Mouse (Mus musculus): Measurements from ENCODE around the gene Olfr224. TPM values are rescaled to one million over a fixed set of nuclear protein-coding genes. Genes with fewer than 3 reads are reported as not detected.

Gene Olfr224
- polyA plus RNA-seq, 1 experiment from 2014 or later: not detected

DNA sequence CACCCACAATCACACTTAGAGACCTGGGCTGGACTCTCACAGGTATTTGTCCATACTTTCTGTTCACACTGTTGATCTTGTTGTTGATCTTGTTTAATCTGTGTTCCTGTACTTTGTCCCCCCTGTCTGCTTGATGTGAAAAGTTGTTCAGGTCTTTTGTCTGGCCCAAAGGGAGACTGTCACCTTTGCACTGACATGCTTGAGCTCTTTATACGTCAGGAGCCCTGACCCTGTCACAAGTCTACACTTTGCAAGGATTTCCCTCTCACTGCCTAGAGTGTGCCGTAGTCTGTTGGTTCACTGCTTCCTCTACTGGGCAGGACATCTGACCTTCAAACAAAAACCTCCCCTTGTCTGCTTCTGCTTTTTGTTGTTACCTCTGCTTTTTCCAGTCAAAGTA is 34.3 kb upstream of the Olfr224 start:
- Histone ChIP-seq H3K9ac (ENCODE audit: low read depth, low read length) (no peak overlapping the region), H3K27me3 (ENCODE audit: control insufficient read depth, insufficient read depth, low read length) (no peaks in the 10 kb centered on the region), H3K4me3 (ENCODE audit: low read depth, low read length) (no peak overlapping the region), H3K4me2 (no peak overlapping the region), H3K27ac (ENCODE audit: low read depth, low read length) (no peak overlapping the region), H3K9me3 (replicated peaks; ENCODE audit: control insufficient read depth, low read length) (no peaks in the 10 kb centered on the region), H3K36me3 (ENCODE audit: control insufficient read depth, insufficient read depth, low read length) (no peaks in the 10 kb centered on the region), H3K4me1 (ENCODE audit: control insufficient read depth, insufficient read depth, low read length) (no peaks in the 10 kb centered on the region; the same call in 1 of the 2 replicates)
- WGBS (ENCODE audit: insufficient replicate concordance): 66% methylated on average over 2 of the region's 2 CpGs
- ATAC-seq (replicated peaks; ENCODE audit: insufficient number of reproducible peaks, low FRiP score, low TSS enrichment): no peak

DNA sequence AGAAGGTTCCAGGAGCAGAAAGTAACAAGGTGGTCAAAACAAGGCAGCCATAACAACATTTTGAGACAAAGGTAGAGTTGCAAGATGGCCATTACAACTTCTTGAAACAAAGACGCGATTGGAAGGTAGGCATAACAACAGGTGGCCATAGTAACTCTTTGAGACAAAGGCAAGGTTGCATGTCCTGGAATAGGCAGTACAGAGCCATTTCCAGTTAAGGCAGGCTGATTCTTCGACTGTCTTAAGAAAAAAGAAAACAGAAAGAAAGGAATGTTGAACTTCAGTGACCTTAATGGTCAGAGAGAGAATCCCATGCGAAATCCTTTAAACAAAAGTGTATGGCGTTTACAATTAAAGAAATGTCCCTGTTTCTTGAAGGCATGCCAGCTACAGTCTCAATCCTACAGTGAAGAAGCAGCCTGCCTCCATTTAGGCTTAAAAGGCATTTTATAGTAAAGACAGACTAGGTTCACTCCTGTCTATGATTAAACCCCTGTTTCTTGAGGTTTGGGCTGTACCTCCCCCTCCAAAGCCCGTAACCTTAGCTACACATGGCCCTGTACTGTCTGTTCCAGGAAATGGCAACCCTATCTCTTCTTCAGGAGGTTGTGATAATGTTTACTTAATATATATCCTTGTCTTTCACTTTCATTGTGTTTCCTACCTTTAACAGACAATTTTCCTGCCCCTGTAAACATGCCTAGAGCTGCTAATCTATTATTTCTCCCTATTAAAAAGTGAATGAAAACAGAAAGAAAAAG is 32.6 kb upstream of the Olfr224 start:
- H3K4me3 ChIP-seq (ENCODE audit: low read depth, low read length): no peak overlapping the region
- H3K4me2 ChIP-seq: no peak overlapping the region
- no peak overlapping the region for H3K27ac ChIP-seq (ENCODE audit: low read depth, low read length)
- no peaks in the 10 kb centered on the region for H3K27me3 ChIP-seq (ENCODE audit: control insufficient read depth, insufficient read depth, low read length)
- ATAC-seq (replicated peaks; ENCODE audit: insufficient number of reproducible peaks, low FRiP score, low TSS enrichment): no peak
- no peaks in the 10 kb centered on the region; the same call in 1 of the 2 replicates for H3K4me1 ChIP-seq (ENCODE audit: control insufficient read depth, insufficient read depth, low read length)
- H3K9ac ChIP-seq (ENCODE audit: low read depth, low read length): no peak overlapping the region
- H3K9me3 ChIP-seq (replicated peaks; ENCODE audit: control insufficient read depth, low read length): no peaks in the 10 kb centered on the region
- WGBS (ENCODE audit: insufficient replicate concordance): 72% methylated on average over 6 of the region's 6 CpGs
- H3K36me3 ChIP-seq (ENCODE audit: control insufficient read depth, insufficient read depth, low read length): no peaks in the 10 kb centered on the region

DNA sequence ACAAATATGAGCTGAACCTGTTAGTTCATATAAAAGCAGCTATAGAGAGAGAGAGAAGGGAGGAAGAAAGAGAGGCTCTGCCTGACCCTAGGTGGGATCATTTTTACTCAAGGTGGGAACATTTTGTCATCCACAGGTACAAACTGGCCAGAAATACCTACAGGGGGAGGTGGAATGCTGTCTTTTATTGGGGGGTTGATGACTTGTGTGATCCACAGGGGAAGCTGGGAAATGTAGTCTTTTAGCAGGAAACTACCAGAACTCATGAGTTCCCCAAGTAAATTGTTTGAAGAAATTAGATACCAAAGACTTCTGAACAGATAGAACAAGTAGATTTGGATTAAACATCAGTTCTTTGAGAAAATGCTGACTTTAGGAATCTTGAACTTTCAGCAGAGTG is 31.7 kb upstream of the Olfr224 start:
- no peak overlapping the region for H3K27ac ChIP-seq (ENCODE audit: low read depth, low read length)
- H3K36me3 ChIP-seq (ENCODE audit: control insufficient read depth, insufficient read depth, low read length): no peaks in the 10 kb centered on the region
- no peak overlapping the region for H3K4me3 ChIP-seq (ENCODE audit: low read depth, low read length)
- no peaks in the 10 kb centered on the region; the same call in 1 of the 2 replicates for H3K4me1 ChIP-seq (ENCODE audit: control insufficient read depth, insufficient read depth, low read length)
- H3K9me3 ChIP-seq (replicated peaks; ENCODE audit: control insufficient read depth, low read length): no peaks in the 10 kb centered on the region
- no peak overlapping the region for H3K4me2 ChIP-seq
- ATAC-seq (replicated peaks; ENCODE audit: insufficient number of reproducible peaks, low FRiP score, low TSS enrichment): no peak
- H3K9ac ChIP-seq (ENCODE audit: low read depth, low read length): no peak overlapping the region
- H3K27me3 ChIP-seq (ENCODE audit: control insufficient read depth, insufficient read depth, low read length): no peaks in the 10 kb centered on the region

DNA sequence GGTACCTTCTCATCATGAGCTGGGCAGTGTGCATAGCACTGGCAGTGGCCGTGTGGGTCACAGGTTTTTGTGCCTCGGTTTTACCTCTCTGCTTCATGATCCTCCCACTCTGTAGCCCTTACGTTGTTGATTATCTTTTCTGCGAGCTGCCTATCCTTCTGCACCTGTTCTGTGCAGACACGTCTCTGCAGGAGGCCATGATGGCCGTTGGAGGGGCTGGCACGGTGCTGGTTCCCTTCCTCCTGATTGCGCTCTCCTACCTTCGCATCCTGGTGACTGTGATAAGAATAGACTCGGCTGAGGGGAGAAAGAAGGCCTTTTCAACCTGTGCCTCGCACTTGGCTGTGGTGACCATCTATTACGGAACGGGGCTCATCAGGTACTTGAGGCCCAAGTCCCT is 27.5 kb upstream of the Olfr224 start:
- Histone ChIP-seq H3K27me3 (ENCODE audit: control insufficient read depth, insufficient read depth, low read length) (no peaks in the 10 kb centered on the region), H3K36me3 (ENCODE audit: control insufficient read depth, insufficient read depth, low read length) (no peaks in the 10 kb centered on the region), H3K4me2 (no peak overlapping the region), H3K27ac (ENCODE audit: low read depth, low read length) (no peak overlapping the region), H3K9me3 (replicated peaks; ENCODE audit: control insufficient read depth, low read length) (no peaks in the 10 kb centered on the region), H3K4me1 (ENCODE audit: control insufficient read depth, insufficient read depth, low read length) (no peaks in the 10 kb centered on the region), H3K4me3 (ENCODE audit: low read depth, low read length) (no peak overlapping the region), H3K9ac (ENCODE audit: low read depth, low read length) (no peak overlapping the region)
- WGBS (ENCODE audit: insufficient replicate concordance): 78% methylated on average over 13 of the region's 13 CpGs
- ATAC-seq (replicated peaks; ENCODE audit: insufficient number of reproducible peaks, low FRiP score, low TSS enrichment): no peak

DNA sequence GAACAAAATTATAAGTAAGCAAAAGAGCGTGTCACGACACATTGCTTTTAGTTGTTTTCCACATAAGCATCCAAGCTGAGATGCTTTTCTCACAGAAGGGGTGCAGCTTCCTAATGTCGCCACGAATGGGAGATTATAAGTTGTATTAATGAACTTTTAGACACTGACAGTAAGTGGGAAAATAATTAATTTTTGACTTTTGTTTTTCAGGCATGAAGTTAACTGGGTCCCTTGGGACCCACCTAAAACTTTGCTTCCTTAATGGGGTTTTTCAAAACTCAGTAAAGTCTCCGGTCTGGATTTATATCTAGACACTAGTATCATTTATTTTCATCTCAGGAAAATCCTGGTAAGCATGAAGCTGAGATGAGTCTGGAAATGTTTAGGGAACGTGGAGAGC is 24.5 kb upstream of the Olfr224 start, which contains the start of gene Olfr324:
Olfr324 (plus strand) TSS at position 301 of the 400 bp plus-strand sequence.
- H3K36me3 ChIP-seq (ENCODE audit: control insufficient read depth, insufficient read depth, low read length): no peaks in the 10 kb centered on the region
- H3K4me2 ChIP-seq: no peak within 1 kb of the TSS
- H3K27ac ChIP-seq (ENCODE audit: low read depth, low read length): no peak within 1 kb of the TSS
- no peak for ATAC-seq (replicated peaks; ENCODE audit: insufficient number of reproducible peaks, low FRiP score, low TSS enrichment)
- H3K9me3 ChIP-seq (replicated peaks; ENCODE audit: control insufficient read depth, low read length): no peaks in the 10 kb centered on the region
- no peak within 1 kb of the TSS for H3K9ac ChIP-seq (ENCODE audit: low read depth, low read length)
- WGBS (ENCODE audit: insufficient replicate concordance): 79% methylated on average over 6 of the region's 6 CpGs
- H3K27me3 ChIP-seq (ENCODE audit: control insufficient read depth, insufficient read depth, low read length): no peaks in the 10 kb centered on the region
- no peaks in the 10 kb centered on the region for H3K4me1 ChIP-seq (ENCODE audit: control insufficient read depth, insufficient read depth, low read length)
- no peak within 1 kb of the TSS for H3K4me3 ChIP-seq (ENCODE audit: low read depth, low read length)

DNA sequence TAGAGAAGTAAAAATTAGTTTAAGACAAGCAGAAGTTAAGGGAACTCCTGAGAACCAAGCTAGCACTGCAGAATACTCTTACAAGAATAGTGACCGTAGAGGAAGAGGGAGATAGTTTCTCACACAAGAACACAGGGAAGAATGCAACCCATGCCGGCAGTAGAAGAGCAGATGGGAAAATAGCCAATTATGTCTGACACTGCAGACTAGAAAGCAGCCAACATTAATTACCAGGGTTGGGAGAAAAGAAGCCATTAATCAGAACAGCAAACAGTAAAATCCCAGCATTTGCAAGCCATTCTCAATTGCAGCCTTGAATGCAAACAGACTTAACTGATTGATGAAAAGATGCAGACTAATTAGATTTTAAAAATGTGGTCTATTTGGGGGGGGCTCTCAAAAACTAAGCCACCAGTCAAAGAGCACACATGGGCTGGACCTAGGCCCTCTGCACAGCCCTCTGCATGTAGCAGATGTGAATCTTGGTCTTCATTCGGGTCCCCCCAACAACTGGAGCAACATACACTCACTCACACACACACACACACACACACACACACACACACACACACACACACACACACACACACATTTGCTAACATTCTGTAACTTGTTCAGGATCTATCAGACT is 18.4 kb upstream of the Olfr224 start:
- Histone ChIP-seq H3K9ac (ENCODE audit: low read depth, low read length) (no peak overlapping the region), H3K27me3 (ENCODE audit: control insufficient read depth, insufficient read depth, low read length) (no peaks in the 10 kb centered on the region), H3K36me3 (ENCODE audit: control insufficient read depth, insufficient read depth, low read length) (no peaks in the 10 kb centered on the region), H3K4me3 (ENCODE audit: low read depth, low read length) (no peak overlapping the region), H3K27ac (ENCODE audit: low read depth, low read length) (no peak overlapping the region), H3K4me2 (no peak overlapping the region), H3K9me3 (replicated peaks; ENCODE audit: control insufficient read depth, low read length) (no peaks in the 10 kb centered on the region), H3K4me1 (ENCODE audit: control insufficient read depth, insufficient read depth, low read length) (no peaks in the 10 kb centered on the region)
- ATAC-seq (replicated peaks; ENCODE audit: insufficient number of reproducible peaks, low FRiP score, low TSS enrichment): no peak
- WGBS (ENCODE audit: insufficient replicate concordance): 68% methylated on average over 3 of the region's 3 CpGs

DNA sequence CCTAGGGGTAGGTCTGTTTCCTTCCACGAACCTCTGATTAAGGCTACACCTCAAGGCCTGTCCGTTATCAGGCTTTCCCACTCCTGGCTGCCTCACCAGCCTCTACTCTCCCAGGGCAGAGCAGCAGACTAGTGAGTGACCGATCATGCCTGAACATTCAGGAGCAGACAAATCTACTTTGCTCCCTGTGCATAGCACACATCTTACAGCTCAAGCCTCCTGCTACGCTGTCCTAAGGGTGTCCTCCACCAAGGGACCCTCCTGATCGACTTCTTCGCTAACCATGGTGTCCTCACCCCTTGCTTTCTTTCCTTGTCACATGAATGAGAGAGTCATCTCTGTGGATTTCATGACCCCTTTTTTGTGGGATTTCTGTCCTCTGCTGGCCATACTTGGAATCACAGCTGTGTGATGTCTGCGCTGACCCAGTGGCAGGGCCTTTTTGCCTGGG is 17.6 kb upstream of the Olfr224 start:
- H3K9ac ChIP-seq (ENCODE audit: low read depth, low read length): no peak overlapping the region
- H3K4me2 ChIP-seq: no peak overlapping the region
- peak; percentile 78 for ATAC-seq (replicated peaks; ENCODE audit: insufficient number of reproducible peaks, low FRiP score, low TSS enrichment)
- H3K9me3 ChIP-seq (replicated peaks; ENCODE audit: control insufficient read depth, low read length): no peaks in the 10 kb centered on the region
- WGBS (ENCODE audit: insufficient replicate concordance): 53% methylated on average over 7 of the region's 7 CpGs
- no peak overlapping the region for H3K27ac ChIP-seq (ENCODE audit: low read depth, low read length)
- H3K4me1 ChIP-seq (ENCODE audit: control insufficient read depth, insufficient read depth, low read length): no peaks in the 10 kb centered on the region
- H3K27me3 ChIP-seq (ENCODE audit: control insufficient read depth, insufficient read depth, low read length): no peaks in the 10 kb centered on the region
- H3K36me3 ChIP-seq (ENCODE audit: control insufficient read depth, insufficient read depth, low read length): no peaks in the 10 kb centered on the region
- no peak overlapping the region for H3K4me3 ChIP-seq (ENCODE audit: low read depth, low read length)

DNA sequence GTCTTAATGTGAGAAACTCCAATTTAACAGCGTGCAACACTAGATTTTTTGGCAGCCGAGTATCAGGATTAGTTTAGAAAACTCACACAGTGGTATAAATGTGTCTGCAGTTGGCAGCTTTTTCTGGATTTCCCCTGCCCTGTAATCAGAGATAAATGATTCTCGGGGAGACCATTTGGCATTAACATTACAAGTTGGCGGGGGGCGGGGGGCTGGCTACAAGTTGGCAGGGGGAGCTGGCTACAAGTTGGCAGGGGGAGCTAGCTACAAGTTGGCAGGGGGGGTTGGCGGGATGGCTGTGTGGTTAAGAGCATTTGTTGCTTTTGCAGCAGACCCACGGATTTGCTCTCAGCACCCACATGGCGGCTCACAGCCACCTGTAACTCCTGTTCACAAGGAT is 8.3 kb upstream of the Olfr224 start:
- Histone ChIP-seq H3K9ac (ENCODE audit: low read depth, low read length) (no peak overlapping the region), H3K27me3 (ENCODE audit: control insufficient read depth, insufficient read depth, low read length) (no peaks in the 10 kb centered on the region), H3K4me3 (ENCODE audit: low read depth, low read length) (no peak overlapping the region), H3K27ac (ENCODE audit: low read depth, low read length) (no peak overlapping the region), H3K4me2 (no peak overlapping the region), H3K9me3 (replicated peaks; ENCODE audit: control insufficient read depth, low read length) (no peaks in the 10 kb centered on the region), H3K4me1 (ENCODE audit: control insufficient read depth, insufficient read depth, low read length) (no peaks in the 10 kb centered on the region), H3K36me3 (ENCODE audit: control insufficient read depth, insufficient read depth, low read length) (no peaks in the 10 kb centered on the region)
- ATAC-seq (replicated peaks; ENCODE audit: insufficient number of reproducible peaks, low FRiP score, low TSS enrichment): no peak
- 69% methylated on average over 8 of the region's 8 CpGs for WGBS (ENCODE audit: insufficient replicate concordance)

DNA sequence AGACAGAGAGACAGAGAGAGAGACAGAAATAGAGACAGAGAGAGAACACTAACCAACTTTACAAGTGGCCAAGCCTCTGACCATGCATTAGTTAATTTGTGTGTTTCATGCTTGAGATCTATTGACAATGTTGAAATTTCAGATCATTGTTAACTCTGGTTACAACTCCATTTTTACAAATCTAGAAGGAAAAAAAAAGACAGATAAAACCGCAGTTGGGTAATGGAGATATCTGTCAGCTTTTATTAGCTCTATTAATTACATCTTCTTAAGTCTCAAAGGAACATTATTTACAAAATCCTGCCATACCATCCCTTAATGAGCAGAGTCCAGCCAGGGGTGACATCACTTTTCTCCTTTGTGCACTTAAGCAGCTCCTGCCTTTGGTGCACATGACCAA is 7.1 kb upstream of the Olfr224 start, which contains the start of gene Olfr325:
Olfr325 (plus strand) TSS at position 301 of the 400 bp plus-strand sequence.
- Histone ChIP-seq H3K36me3 (ENCODE audit: control insufficient read depth, insufficient read depth, low read length) (no peaks in the 10 kb centered on the region), H3K4me1 (ENCODE audit: control insufficient read depth, insufficient read depth, low read length) (no peaks in the 10 kb centered on the region), H3K9me3 (replicated peaks; ENCODE audit: control insufficient read depth, low read length) (no peaks in the 10 kb centered on the region), H3K4me2 (no peak within 1 kb of the TSS), H3K9ac (ENCODE audit: low read depth, low read length) (no peak within 1 kb of the TSS), H3K4me3 (ENCODE audit: low read depth, low read length) (no peak within 1 kb of the TSS), H3K27me3 (ENCODE audit: control insufficient read depth, insufficient read depth, low read length) (no peaks in the 10 kb centered on the region), H3K27ac (ENCODE audit: low read depth, low read length) (no peak within 1 kb of the TSS)
- ATAC-seq (replicated peaks; ENCODE audit: insufficient number of reproducible peaks, low FRiP score, low TSS enrichment): no peak
- 68% methylated on average over 1 of the region's 1 CpGs for WGBS (ENCODE audit: insufficient replicate concordance)
